Mouse (Mus musculus): ENCODE measurements at regions not wholly inside any gene's neighbourhood (a gene's known extent, or its start where the extent isn't known, plus 50 kb on each side); places are given as distances from the start of the nearest gene placed in this dataset.

DNA sequence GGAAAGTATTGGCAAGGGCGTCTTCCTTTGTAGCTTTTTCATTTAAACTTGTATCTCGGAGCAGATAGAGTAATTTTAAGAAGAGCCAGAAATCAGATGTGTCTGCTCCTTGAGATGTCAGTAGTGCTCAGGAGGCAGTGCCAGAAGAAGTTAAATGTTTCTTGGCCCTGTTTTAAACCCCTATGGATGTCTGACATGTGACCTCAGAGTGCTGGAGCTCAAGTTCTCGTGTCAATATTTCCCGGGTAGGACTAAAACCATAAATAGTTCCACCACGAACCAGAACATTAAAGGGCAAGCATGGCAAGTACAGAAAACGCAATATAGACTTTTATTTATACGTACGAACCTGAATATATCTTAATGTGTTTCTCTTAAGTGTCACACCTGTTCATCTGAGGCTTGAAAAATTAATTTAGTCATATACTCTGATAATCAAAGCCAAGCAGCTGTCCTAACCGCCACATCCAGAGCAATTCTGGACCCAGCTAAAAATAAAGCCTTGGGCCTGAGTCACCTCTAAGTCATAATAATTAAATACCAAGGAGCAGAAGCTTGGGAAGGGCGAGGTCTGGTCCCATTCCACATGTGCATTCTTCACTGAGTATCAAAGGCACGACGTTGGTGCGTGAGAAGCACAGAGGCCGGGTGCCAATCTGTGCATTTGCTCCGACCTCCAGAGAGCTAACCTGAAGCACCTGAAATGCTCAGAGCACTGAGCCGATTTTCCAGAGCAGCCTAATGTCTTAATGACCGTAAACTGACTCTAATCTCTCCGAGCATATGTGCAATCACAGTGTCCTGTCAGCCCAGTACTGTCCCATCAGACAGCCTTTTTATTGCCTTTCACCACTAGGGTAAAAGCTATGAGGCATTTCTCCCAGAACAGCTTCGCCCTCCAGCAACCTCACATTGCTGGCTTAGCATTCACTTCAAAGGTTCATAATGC is 139.8 kb downstream of the Hs3st3b1 start:
- TF ChIP-seq EP300 (IDR thresholded peaks at IDR 0.05) (no peak), CTCF (IDR thresholded peaks at IDR 0.05) (no peak)
